9 mouse cellular contexts compared by ENCODE assay signal in the genomic region with DNA sequence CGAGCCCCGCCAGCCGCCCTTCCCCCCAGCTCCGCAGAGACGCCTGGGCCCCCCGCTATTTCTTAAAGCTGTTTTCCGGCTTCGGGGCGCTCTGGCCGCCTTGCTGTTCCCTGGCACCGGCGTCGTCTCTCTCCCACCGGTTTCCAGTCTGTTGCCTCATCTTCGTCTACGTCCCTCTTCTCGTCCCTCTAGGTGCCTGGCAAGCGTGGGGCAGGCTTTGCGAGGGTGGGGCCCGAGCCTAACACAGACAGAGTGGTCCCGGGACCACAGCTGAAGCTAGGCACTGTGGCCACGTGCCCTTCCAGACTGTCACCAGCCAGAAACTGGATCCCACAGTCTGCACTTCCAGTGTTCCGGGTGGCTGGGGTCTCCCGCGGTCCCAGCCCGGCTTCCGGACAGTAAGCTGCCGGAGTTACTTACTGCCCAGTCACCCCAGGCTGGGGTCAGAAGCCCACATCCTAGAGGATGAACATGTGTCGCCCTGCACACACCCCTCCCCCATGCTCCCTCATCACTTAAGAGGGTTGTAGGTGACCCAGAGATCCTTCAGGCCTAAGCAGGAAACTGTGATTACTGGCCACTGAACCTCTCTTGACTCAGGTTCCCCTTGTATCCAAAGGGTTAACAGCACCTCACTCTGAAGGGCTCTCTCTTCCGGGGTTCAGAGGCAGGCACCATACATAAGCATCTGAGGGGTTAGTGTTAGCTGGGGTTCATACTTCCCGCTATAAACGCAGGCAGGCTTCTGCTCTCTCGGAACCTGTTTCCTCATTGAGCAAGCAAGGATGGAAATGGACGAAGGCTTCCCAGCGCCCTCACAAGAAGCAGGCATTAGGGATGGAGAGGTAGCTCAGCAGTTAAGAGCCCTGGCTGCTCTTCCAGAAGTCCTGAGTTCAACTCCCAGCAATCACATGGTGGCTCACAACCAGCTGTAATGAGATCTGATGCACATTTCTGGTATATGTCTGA. TPM values are rescaled to one million over a fixed set of nuclear protein-coding genes. Genes with fewer than 3 reads are reported as not detected.
DNase-seq lines count a peak whose midpoint lies in the region; ATAC-seq and TF ChIP-seq lines count a peak whose summit lies in the region.
"Had no signal": no experiment of that assay in that cellular context is flagged by ENCODE, and none has a peak within 500 bp of the region (broad histone marks: within the 10 kb centered on the region; RNA-seq: fewer than 3 reads in every experiment).

No protein-coding gene starts in this region.

- no peak for DNase-seq in heart, postnatal 36 days
- DNase-seq in T-cell, adult 2 months (ENCODE audit: low spot score): peak; percentile 35
- no peak for DNase-seq in c-Kit-positive CD71-positive TER-119-positive erythroid progenitor cells, embryonic 14.5 days (ENCODE audit: low spot score)
- DNase-seq in spleen, postnatal 36 days (ENCODE audit: low spot score in 2 of 2): no peak

- WGBS in heart, embryonic 13.5 days: 4% methylated on average over 35 of the region's 35 CpGs
- WGBS in hindbrain, embryonic 16.5 days: 3% methylated on average over 35 of the region's 35 CpGs

- H3K27me3 ChIP-seq in heart, embryonic 13.5 days (replicated peaks): peaks cover 73% of the 10 kb centered on the region
- H3K27me3 ChIP-seq in hindbrain, embryonic 16.5 days (replicated peaks; ENCODE audit: control insufficient read depth, insufficient read depth, low read length): peaks cover 27% of the 10 kb centered on the region
- peaks cover 52% of the 10 kb centered on the region for H3K27me3 ChIP-seq in myocyte (ENCODE audit: control insufficient read depth, insufficient read depth, insufficient read length)

- no peak overlapping the region for H3ac ChIP-seq in myocyte (ENCODE audit: control insufficient read depth, insufficient read length)

- no peak for ATAC-seq in heart, embryonic 13.5 days (ENCODE audit: extremely low read depth, insufficient number of reproducible peaks, low FRiP score, low TSS enrichment)
- ATAC-seq in hindbrain, embryonic 16.5 days: 0 out of 2 replicates have a peak, but pooled peaks have one; percentile 8
- no peak for ATAC-seq in erythroblast, adult 5-6 weeks (replicated peaks; ENCODE audit: low FRiP score, poor library complexity, severe bottlenecking)

- H3K4me1 ChIP-seq in heart, embryonic 13.5 days: peaks cover 26% of the 10 kb centered on the region
- peaks cover 24% of the 10 kb centered on the region for H3K4me1 ChIP-seq in hindbrain, embryonic 16.5 days (ENCODE audit: control insufficient read depth, insufficient read depth, low read depth, low read length)

- no peaks in the 10 kb centered on the region for H3K79me2 ChIP-seq in myocyte (ENCODE audit: control insufficient read depth, insufficient read depth)

- intact Hi-C loops in heart, postnatal 36 days (cut with DNase I): no loop called here

- peak overlapping the region; percentile 73; the same call in 1 of the 2 replicates for H3K9ac ChIP-seq in heart, embryonic 13.5 days
- H3K9ac ChIP-seq in hindbrain, embryonic 16.5 days (ENCODE audit: low read depth, low read length): peak overlapping the region; percentile 74

- peak overlapping the region; percentile 60 for H3K4me3 ChIP-seq in heart, embryonic 13.5 days
- H3K4me3 ChIP-seq in hindbrain, embryonic 16.5 days (ENCODE audit: low read length): peak overlapping the region; percentile 64
- no peak overlapping the region for H3K4me3 ChIP-seq in myocyte

- no peaks in the 10 kb centered on the region for H3K36me3 ChIP-seq in heart, embryonic 13.5 days
- H3K36me3 ChIP-seq in hindbrain, embryonic 16.5 days (ENCODE audit: control insufficient read depth, insufficient read depth, low read length): no peaks in the 10 kb centered on the region
- H3K36me3 ChIP-seq in myocyte (ENCODE audit: control insufficient read depth, insufficient read depth): no peaks in the 10 kb centered on the region

- H3K9me3 ChIP-seq in heart, embryonic 13.5 days: no peaks in the 10 kb centered on the region
- H3K9me3 ChIP-seq in hindbrain, embryonic 16.5 days (ENCODE audit: control insufficient read depth, low read length): no peaks in the 10 kb centered on the region

- no peak for TF ChIP-seq POLR2A in myocyte (IDR thresholded peaks at IDR 0.05; ENCODE audit: insufficient read length, low read depth)

- H3K27ac ChIP-seq in heart, embryonic 13.5 days (replicated peaks): no peak overlapping the region
- H3K27ac ChIP-seq in hindbrain, embryonic 16.5 days (ENCODE audit: low read depth, low read length): no peak overlapping the region

- peak overlapping the region; percentile 84 for H3K4me2 ChIP-seq in heart, embryonic 13.5 days
- peak overlapping the region; percentile 99 for H3K4me2 ChIP-seq in hindbrain, embryonic 16.5 days (ENCODE audit: low read length)
- peak overlapping the region; percentile 67 for H3K4me2 ChIP-seq in myocyte (ENCODE audit: low read depth)

TF ChIP-seq in myocyte, 11 proteins besides CTCF, POLR2A, EP300 and RAD21:
- TF ChIP-seq POLR2AphosphoS2 (IDR thresholded peaks at IDR 0.05; ENCODE audit: insufficient read length, low read depth) (no peak), USF1 (IDR thresholded peaks at IDR 0.05; ENCODE audit: low read depth) (no peak), MYOD1 (IDR thresholded peaks at IDR 0.05; ENCODE audit: control insufficient read depth in 1 of 3, insufficient read length in 2 of 3, low read depth in 2 of 3) (no peak), SRF (IDR thresholded peaks at IDR 0.05; ENCODE audit: control insufficient read depth, insufficient read length, low read depth) (no peak), MYOG (IDR thresholded peaks at IDR 0.05; ENCODE audit: control insufficient read depth in 1 of 3, insufficient read depth in 1 of 3, insufficient read length in 2 of 3, low read depth in 2 of 3) (no peak), REST (IDR thresholded peaks at IDR 0.05; ENCODE audit: insufficient read depth, insufficient read length) (no peak)

RNA-seq across cellular contexts. Expression of a gene that starts 1.2 kb away (rescaled TPM):
- polyA plus RNA-seq in heart, embryonic 13.5 days (2015; fragmentation: Nextera tagmentation; extraction: Ambion mirVana): 0.08 TPM in 1 of 2 replicates, not detected in the other
- total RNA-seq in heart, postnatal 36 days (2021): not detected
- polyA plus RNA-seq in hindbrain, embryonic 16.5 days (2015; fragmentation: Nextera tagmentation; extraction: Ambion mirVana): 7.1 and 8.6 TPM in 2 replicates
- polyA plus RNA-seq in myocyte (2012; fragmentation: generic; extraction: Trizol): 0.13 TPM
- not detected in 2 replicates for total RNA-seq in erythroblast, adult 5-6 weeks (2015; ENCODE audit: low replicate concordance)
- not detected in 2 replicates for total RNA-seq in erythroblast, adult 5-6 weeks (2017; ENCODE audit: low replicate concordance)
- total RNA-seq: common myeloid progenitor, adult 5-6 weeks had no signal

RNA-seq across cellular contexts. Expression of a gene that starts 36.6 kb away (rescaled TPM):
- polyA plus RNA-seq in heart, embryonic 13.5 days (2015; fragmentation: Nextera tagmentation; extraction: Ambion mirVana): 0.05 and 0.09 TPM in 2 replicates
- not detected for total RNA-seq in heart, postnatal 36 days (2021)
- polyA plus RNA-seq in hindbrain, embryonic 16.5 days (2015; fragmentation: Nextera tagmentation; extraction: Ambion mirVana): 0.09 TPM in 1 of 2 replicates, not detected in the other
- 1.5 TPM for polyA plus RNA-seq in myocyte (2012; fragmentation: generic; extraction: Trizol)
- total RNA-seq in erythroblast, adult 5-6 weeks (2015; ENCODE audit: low replicate concordance): not detected in 2 replicates
- total RNA-seq in erythroblast, adult 5-6 weeks (2017; ENCODE audit: low replicate concordance): not detected in 2 replicates

RNA-seq across cellular contexts. Expression of a gene that starts 40.1 kb away (rescaled TPM):
- 0.32 and 0.43 TPM in 2 replicates for polyA plus RNA-seq in heart, embryonic 13.5 days (2015; fragmentation: Nextera tagmentation; extraction: Ambion mirVana)
- total RNA-seq in heart, postnatal 36 days (2021): 1 to 10 TPM in 1 of 2 experiments, under 1 TPM in 1; 0.67 to 1.0 TPM
- 3.2 and 5.8 TPM in 2 replicates for polyA plus RNA-seq in hindbrain, embryonic 16.5 days (2015; fragmentation: Nextera tagmentation; extraction: Ambion mirVana)
- 0.22 TPM for polyA plus RNA-seq in myocyte (2012; fragmentation: generic; extraction: Trizol)
- not detected in 2 replicates for total RNA-seq in erythroblast, adult 5-6 weeks (2015; ENCODE audit: low replicate concordance)
- total RNA-seq in erythroblast, adult 5-6 weeks (2017; ENCODE audit: low replicate concordance): not detected in 2 replicates
